Mouse (Mus musculus): Measurements from ENCODE around the gene Exoc3l2.
"Not testable (repeated sequence)": the region's sequence is repeated elsewhere in the genome, so short reads cannot be mapped to it uniquely, and the experiment has no call there.

Exoc3l2 gene

DNA sequence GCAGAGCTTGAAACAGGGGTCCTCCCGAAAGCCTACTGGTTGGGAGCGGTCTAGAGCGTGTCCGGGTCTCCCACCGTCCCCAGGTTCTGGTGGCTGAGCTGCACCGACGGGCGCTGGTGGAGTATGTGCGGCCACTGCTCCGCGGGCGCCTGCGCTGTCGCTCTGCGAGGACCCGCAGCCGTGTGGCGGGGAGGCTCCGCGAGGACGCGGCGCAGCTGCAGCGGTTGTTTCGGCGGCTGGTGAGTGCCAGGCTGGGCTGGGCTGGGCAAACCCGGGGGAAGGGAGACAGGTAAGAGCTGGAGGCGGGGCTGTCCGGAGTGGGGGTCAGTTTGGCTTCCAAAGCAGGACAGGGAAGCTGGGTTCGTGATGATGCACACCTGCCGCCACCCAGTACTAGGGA is 26.4 kb downstream of the Exoc3l2 start:
- no peak for DNase-seq (ENCODE audit: low spot score in 2 of 2)

DNA sequence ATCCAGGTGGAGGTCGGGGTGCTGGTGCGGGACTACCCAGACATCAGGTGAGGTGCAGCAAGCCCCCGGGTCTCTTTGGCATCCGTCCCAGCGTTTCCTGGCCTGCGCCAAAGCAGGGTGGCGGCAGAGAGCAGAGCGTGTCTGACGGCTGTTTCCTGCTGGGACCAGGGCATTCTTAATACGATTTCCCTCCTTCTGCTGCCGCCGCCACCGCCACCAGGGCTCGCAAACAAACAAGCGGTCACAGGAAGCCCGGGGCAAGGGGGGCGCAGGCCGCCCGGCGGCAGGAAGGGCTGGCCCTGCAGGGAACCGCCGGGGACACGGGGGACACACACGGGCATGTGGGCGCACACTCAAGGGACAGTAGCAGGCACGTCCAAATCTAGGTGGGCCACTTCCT is 28.6 kb downstream of the Exoc3l2 start:
- no peak for DNase-seq (ENCODE audit: low spot score in 2 of 2)

DNA sequence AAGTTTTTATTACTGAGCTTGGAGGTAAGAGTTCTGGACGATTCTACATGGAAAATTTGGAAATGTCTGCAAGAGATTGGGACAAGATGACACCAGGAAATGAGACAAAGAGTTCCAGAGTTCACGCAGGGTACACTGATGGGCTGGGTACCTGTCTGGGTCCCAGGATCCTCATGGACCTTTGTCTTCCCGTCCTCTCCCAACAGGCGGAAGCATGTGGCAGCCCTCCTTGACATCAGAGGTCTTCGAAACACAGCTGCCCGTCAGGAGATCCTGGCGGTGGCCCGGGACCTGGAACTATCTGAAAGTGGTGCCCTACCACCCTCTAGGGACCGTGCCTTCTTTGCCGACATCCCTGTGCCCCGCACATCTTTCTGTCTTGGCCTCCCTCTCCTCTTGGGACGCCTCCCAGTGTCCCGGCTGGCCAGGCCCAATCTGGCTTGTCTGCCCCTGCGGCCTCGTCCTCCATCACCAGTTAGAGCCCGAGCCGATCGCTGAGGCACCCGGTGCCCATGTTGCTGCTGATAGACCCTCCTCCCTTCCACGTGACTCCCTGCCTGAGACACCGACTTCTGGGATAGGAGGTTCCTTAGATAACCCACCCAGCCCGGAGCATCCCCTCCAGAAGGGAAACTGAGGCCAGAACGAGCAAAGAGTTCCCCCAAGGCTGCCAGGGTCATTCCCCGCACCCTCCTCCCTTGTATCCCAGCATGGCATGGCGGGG is 31.8 kb downstream of the Exoc3l2 start:
- DNase-seq (ENCODE audit: low spot score in 2 of 2), result no peak

DNA sequence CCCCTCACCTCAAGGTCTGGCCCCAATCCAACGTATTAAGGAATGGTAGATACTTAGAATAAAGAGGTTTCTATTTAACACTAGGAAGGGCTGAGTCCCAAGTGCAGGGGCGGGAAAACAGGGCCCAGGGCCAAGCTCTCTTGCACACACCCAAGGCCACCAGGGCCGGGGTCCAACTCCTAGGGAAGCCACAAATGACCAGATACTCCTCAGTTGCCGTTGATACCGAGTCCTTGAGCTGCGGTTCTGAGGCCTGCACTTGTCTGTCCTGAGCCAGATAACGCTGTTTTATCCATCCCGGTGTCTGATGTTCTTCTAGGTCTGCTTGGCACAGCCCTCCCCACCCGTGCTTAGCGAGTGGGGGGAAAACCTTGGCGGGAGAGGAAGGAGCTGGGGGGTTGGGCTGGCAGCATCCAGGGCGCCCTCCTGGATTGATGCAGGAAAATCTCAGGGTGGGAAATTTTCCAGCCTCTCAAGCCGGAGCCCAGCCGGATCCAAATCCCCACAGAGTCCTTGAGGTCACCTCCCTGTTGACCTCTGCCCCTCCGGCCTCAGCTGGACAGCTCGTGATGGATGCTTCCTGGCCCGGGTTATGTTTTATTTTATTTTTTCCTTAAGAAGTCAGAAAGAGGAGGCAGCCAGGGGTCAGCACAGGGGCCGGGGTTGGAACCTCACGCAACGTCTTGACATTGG is 32.5 kb downstream of the Exoc3l2 start:
- no peak for DNase-seq (ENCODE audit: low spot score in 2 of 2)

DNA sequence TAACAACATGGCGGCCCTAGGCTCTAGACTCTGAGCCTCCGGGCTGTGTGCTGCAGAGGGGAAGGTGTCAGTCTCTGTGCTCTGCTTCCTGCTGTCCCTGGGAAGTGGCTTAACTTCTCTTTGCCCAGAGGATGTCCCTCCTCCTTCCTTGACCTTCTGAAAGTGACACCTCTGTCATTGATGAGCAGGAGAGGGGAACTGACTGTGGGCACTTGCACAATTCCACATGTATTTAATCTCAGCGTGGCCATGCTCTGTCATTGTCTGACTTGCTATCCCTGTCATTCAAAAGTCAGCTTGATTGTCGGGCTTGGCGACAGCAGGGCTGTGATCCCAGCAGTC is 33.1 kb downstream of the Exoc3l2 start:
- no peak for DNase-seq (ENCODE audit: low spot score in 2 of 2)

DNA sequence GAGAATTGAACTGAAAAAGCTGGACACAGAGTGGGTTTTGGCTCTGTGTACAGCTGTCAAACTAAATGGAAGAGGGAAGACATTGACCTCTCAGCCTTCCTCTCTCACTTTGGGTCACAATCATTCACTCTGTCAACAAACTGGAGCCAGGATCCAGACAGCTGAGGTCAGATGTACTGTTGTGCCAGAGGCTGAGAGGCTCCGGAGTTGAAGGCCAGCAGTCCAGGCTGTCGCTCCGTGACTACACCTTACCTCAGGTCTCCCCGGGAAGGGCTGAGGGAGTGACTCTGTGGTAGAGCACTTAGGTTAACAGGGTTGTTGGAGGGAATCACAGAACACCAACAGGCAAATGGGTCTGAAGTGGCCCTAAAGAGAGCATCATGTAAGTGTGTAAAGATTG is 35.2 kb downstream of the Exoc3l2 start:
- no peak for DNase-seq (ENCODE audit: low spot score in 2 of 2)

DNA sequence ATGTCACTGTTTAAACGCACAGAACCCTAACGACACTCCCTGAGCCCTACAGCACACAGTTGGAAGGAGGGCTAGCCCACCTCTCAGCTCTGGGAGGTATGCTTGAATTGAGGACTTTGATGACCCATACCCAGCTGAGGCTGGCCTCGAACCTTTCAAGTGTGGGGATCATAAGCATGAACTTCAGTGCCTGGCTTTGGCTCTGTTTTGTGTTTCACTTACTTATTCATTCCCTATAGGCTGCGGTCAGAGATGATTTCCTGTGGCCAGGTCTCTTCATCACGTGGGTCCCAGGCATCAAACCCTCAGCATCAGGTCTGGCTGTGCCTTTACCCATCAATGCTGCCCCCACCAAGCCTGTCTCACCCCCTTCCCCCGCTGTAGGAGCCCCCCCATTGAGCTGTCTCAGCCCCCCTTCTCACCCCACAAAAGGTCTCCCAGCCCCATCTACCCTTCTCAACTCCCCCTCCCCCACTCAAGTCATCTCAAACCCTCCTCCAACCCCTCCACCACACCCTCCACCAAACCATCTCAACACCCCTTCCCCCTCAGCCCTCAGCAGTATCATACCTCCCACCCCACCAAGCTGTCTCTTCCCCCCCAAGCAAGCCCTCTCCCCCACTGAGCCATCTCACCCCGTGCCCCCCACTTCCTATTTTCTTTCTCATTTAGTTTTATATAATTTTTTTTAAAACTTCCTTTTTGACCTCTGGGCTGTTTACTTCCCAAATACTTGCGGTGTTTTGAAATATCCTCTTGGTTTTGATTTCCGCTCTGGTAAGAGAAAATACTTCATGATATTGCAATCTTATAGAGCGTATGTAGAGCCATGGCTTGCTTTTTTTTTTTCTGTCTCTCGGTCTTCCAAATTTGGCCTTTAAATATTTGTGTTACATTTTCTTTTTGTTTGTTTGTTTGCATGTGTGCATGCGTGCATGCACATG is 37.6 kb downstream of the Exoc3l2 start:
- DNase-seq (ENCODE audit: low spot score in 2 of 2), result no peak

DNA sequence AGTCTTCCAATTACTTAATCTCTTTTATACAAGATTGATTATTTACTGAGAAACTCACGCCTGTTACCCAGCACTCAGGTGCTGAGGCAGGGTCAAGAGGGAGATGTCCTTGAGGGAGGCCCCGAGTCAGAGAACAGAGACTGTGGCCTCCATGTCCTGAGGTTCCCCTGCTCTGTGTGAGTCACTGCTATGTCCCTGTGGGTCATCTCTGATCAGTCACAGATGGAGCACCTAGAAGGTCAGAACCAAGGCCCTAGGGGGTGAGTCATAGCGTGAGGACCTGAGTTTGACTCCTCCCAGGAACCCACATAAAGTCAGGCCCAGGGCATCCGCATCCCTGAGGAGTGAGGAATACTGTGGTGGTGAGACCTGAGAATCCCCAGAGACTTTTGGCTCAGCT is 38.5 kb downstream of the Exoc3l2 start:
- no peak for DNase-seq (ENCODE audit: low spot score in 2 of 2)

DNA sequence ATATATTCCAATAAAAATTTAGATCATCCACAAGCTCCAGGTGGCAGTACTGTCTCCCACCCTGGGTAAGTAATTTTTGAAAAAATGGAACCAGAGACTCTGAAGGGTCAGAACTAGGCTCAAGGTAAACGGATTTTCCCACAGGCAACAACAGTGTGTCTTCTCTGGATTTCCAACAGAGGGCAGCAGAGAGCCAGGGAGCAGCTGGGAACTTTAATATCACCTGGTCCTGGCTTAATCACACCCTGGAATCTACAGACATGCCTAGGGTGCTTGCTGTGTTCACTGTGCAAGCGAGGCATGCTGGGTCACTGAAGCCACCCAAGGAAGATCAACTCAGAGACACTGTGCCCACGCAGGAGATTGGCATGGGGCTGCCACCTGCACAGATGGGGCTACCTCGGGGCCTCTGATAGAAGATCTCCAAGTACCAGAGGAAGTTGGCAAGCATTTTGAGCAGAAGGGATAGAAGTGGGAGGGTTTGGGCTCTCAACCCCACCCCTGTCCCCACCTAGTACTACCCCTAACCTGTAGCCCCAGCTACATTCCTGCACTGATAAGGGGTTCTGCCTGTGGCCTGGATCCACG is 40.4 kb downstream of the Exoc3l2 start:
- DNase-seq (ENCODE audit: low spot score in 2 of 2), result no peak

DNA sequence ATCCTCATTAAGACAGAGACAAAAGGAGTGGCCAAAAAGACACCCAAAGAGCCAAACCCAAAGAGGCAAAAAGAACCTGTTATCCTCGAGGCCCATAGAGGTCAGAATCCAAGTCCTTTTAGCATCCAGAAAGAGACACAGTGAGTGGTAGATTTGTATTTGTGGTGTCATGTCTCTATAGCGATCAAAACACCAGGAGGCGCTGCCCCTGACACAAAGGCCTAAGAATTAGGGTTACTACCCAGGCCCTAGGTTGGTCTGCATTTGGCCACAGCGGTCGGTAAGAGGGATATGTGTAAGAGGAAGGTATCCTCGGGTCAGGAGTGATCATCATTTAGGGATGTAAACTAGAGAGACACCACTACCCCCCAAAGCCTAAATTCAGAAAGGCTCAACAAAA is 43.2 kb downstream of the Exoc3l2 start:
- no peak for DNase-seq (ENCODE audit: low spot score in 2 of 2)

DNA sequence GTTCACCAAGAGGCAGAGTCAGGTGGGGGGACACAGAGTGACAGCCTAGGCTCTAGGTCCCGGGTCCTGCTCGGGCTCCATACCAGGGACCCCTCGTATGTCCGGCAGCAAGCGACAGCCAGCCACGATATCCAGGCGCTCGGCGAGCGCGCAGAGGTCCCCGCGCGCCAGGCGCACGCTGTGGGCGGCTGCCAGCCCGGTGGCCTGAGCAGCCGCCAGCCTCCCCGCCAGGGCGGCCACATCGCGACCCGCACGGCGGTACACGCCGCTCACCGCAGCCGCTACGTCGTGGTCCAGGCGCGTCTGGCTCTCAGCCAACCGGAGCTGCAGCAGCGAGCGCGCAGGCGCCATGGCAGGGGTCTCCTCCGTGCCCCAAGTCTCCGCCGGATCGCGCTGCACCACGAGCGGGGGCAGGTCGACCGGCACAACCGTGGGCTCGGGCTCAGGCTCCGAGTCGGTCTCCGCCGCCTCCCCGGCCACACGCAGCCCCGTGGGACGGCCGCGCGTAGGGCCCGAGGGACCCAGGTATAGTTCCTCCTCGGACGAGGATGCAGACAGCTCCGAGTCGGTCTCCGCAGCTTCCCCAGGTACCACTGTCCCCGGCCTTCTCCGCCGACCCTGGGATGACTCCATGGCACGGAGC is 44.0 kb downstream of the Exoc3l2 start:
- DNase-seq (ENCODE audit: low spot score in 2 of 2), result peak in 1 of 2 experiments; percentile 51

DNA sequence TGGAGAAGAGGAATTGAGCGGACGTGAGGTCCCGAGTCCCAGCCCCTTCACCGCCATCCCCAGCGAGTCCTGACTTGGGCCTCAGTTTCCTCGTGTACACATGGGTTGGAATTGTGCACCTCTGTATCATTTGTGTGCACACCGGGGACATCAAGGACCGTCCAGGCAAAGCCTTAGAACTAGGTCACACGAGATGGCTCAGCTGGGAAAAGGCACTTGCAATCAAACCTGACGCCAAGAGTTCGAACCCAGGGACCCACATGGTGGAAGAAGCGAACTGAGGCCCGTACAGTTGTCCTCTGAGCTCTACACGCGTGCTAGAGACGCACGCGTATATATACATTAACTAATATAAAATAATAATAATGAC is 44.5 kb downstream of the Exoc3l2 start:
- DNase-seq (ENCODE audit: low spot score in 2 of 2), result no peak

DNA sequence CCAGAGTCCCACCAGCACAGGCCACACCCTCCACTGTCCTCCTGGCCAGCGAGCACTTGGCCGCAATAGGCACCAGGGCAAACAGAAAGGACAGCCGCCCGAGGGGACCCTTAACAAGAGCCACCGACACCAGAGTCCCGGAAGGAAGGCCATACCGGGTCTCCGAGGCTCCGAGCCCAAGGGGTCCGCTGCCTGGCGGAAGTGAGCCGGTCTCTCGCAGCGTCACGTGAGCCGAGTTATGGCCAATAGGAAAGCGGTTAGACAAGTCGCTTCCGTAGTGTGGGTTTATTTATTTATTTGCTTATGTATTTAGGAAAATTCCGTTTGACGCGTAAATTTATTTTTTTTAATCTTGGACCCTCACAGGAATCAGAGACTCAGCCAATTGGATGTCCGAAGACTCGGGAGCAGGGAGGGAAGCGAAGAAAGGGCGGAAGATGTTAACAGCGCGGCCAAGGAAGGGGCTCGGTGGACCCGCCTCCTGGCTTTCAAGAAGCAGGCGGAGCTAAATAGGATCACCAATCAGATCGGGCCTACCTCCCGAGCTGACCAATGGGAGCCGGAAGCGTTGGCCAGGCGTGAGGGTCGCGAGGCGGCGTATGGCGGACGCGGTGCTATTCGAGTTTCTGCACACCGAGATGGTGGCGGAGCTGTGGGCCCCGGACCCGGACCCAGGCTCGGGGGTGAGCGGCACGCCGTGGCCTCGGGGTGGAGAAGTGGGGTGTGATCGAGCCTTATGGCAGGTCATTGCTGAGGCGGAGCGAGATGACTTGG is 45.2 kb downstream of the Exoc3l2 start, which contains the start of the genes Bloc1s3 and Trappc6a:
Bloc1s3 (minus strand) TSS at position 218 of the 774 bp plus-strand sequence.
Trappc6a (plus strand) TSS at position 246 of the 774 bp plus-strand sequence.
- peak; percentile 92 to 94 for DNase-seq (ENCODE audit: low spot score in 2 of 2)

DNA sequence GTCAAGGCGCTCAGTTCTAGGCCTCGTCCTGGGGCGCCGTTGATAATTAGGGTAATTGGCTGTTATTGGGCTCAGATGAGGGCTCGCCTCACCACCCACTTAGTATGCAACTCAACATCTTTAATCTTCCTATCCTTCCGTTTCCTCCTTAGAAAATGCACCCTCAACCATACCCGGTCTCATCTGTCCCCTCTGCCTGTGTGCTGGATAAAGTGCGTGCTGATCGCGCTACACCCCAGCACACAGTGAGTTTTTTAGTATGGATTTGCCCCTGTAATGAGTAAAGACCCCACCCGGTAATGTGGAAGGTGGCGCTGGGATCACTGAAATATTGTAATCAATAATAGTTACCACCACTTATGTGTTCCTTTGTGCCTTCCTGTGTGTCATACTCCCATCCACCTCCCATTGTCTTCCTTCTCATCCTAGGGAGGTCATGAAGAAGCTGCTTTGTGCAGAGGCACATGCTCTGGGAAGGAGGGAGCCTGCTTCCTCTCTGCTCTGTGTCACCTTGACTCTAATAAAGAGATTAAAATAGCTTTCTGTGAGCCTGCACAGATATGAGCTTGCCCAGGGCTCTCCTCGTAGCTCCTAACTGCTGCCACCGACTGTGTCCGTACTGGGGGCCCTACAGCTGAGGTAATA is 45.9 kb downstream of the Exoc3l2 start:
- no peak for DNase-seq (ENCODE audit: low spot score in 2 of 2)

DNA sequence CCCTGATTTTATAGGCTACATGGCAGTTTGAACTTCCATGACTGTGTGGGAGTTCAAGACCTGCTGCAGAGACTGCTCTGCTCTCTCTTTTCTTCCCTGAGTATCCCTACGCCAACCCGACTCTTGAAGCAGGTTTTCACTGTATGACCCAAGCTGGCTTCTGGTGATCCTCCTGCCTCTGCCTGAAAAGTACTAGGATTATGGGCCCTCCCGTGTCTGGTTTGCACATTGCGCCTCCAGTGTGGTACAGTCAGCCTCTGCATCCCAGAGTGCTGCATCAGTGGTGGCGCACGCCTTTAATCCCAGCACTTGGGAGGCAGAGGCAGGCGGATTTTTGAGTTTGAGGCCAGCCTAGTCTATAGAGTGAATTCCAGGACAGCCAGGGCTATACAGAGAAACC is 46.7 kb downstream of the Exoc3l2 start:
- DNase-seq (ENCODE audit: low spot score in 2 of 2), result no peak

DNA sequence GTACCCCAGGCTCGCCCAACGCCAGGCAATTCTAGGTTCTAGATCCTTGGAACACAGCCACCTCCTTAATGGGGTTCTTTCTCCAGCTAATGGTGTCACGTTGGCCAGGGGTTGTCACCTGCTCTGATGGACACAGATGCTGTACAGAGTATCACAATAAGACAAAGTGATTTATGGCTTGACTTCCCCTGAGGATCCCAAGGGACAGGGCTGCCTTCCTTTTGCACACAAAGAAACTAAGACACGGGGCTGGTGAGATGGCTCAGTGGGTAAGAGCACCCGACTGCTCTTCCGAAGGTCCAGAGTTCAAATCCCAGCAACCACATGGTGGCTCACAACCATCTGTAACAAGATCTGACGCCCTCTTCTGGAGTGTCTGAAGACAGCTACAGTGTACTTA is 48.8 kb downstream of the Exoc3l2 start:
- DNase-seq (ENCODE audit: low spot score in 2 of 2), result not testable (repeated sequence)

DNA sequence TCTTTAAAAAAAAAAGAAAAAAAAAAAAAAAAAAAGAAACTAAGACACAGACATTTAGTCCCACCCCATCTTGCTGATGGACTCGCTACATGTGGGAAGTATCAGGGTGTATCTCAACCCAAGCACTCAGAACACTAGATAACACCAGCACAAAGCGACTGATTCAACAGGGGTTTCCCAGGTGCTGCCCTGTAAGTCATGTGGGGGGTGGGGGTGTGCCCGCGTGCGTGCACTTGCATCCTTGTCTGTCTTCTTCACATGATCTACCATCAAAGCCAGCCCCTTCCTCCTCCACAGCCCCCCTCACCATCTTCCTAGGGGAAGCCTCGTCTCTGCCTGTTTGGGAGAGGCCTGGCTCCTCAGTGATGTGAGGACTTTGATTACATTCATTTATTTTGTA is 49.2 kb downstream of the Exoc3l2 start:
- DNase-seq (ENCODE audit: low spot score in 2 of 2), result no peak

DNA sequence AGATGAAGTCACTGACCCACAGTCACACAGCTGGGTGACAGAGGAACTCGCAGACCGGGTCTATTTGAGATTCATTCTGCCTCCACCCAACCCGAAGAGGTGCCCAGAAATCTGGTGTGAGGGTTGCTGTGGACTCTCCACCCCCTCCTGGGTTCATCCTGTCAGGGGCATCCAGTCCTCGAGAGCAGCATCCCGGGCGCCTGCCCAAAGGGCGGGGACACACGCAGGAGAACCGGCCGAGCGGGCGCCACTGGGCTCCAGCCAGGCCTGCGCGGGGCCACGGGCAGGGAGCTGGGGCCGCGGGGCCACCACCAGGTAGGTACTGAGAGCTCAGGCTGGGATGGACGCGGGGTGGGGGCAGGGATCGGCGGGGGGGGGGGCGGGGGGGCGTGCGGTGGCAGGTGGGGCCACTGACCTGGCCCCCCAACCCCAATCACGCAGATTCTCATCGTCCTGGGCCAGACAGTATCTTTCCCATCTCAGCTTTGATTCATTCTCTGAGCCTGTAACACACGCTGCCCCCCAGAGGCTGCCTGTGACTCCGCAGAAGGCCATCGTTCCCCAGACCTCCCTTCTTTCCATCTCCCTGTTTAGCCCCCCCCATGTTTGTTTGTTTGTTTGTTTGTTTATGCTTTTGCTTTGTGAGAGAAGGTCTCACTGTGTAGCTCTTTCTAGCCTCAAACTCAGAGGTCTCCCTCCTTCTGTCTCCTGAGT is 54.7 kb downstream of the Exoc3l2 start, which contains the start of gene Nkpd1:
Nkpd1 (plus strand) TSS at position 187 of the 714 bp plus-strand sequence.
- DNase-seq (ENCODE audit: low spot score in 2 of 2), result no peak

DNA sequence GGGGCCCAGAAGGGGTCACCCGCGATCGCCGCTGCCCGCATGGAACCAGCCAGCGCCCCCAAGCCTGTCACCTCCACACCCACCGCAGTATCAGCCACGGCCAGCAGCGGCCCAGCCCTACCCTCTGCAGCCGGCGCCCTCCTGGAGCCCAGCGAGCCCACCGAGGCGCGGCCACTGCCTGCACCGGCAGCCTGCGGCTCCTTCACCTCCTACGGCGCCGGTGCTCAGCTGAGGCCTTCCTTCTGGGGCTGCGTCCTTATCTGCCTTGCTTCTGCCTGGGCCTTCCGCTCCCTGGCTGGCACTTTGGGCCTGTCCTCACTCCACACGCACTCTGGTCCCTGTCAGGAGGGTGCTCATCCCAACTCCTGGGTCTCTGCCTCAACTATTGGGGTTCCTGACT is 56.9 kb downstream of the Exoc3l2 start:
- DNase-seq (ENCODE audit: low spot score in 2 of 2), result no peak

Data from frontal cortex, postnatal 14 days (tissue).